Mouse (Mus musculus) forebrain, postnatal 0 days (tissue): ENCODE measurements around the gene Med17. TPM values are rescaled to one million over a fixed set of nuclear protein-coding genes. Genes with fewer than 3 reads are reported as not detected.
A peak's percentile ranks its signal among the peaks of the same experiment; 100 is the strongest.
"Not testable (repeated sequence)": the region's sequence is repeated elsewhere in the genome, so short reads cannot be mapped to it uniquely, and the experiment has no call there.

Experiments used
- ATAC-seq: fragments of 200-750 bp; cut with Nextera tagmentation; 2 replicates; pipeline ENCODE4 v1.8.0; 2017; ENCODE audit warnings: mild to moderate bottlenecking, moderate library complexity
- DNase-seq: peaks from one replicate; pipeline ENCODE4 v3.0.0-alpha.2; 2015
- H3K27ac ChIP-seq: fragments of 300-500 bp; sonication (generic); 2 replicates; pipeline ENCODE4 v1.5.1; 2014; ENCODE audit warnings: low read depth, mild to moderate bottlenecking, antibody characterized with exemption, low read length, moderate library complexity, mixed read lengths
- H3K27me3 ChIP-seq: fragments of 300-500 bp; sonication (generic); 2 replicates; pipeline ENCODE4 v1.6.1; 2014; ENCODE audit warnings: mild to moderate bottlenecking, low read length, mixed read lengths; ENCODE audit not compliant: insufficient read depth
- H3K36me3 ChIP-seq: fragments of 300-500 bp; sonication (generic); 2 replicates; pipeline ENCODE4 v1.6.1; 2014; ENCODE audit warnings: mild to moderate bottlenecking, moderate library complexity; ENCODE audit not compliant: insufficient read depth
- H3K4me1 ChIP-seq: fragments of 300-500 bp; sonication (generic); 2 replicates; pipeline ENCODE4 v1.6.1; 2014; ENCODE audit warnings: antibody characterized with exemption; ENCODE audit not compliant: insufficient read depth
- H3K4me2 ChIP-seq: fragments of 300-500 bp; sonication (generic); 2 replicates; pipeline ENCODE4 v1.6.1; 2014; ENCODE audit warnings: low read depth, mild to moderate bottlenecking, moderate library complexity
- H3K4me3 ChIP-seq: fragments of 300-500 bp; sonication (generic); 2 replicates; pipeline ENCODE4 v1.5.1; 2014; ENCODE audit warnings: low read depth, low read length, mixed read lengths
- H3K9ac ChIP-seq: fragments of 300-500 bp; sonication (generic); 2 replicates; pipeline ENCODE4 v1.6.1; 2014; ENCODE audit warnings: mild to moderate bottlenecking
- H3K9me3 ChIP-seq: fragments of 300-500 bp; sonication (generic); 2 replicates; pipeline ENCODE4 v1.6.1; 2016; ENCODE audit warnings: low read length
- CTCF ChIP-seq: sonication (generic); IDR thresholded peaks from 2 replicates; pipeline ENCODE4 v1.5.1; 2016; ENCODE audit warnings: antibody characterized with exemption, control low read depth, low read depth
- WGBS: fragments of 180-500 bp; shearing (Covaris S2); extraction: QIAGEN DNeasy Blood & Tissue Kit; methylation state at CpG from one replicate; pipeline ENCODE4 v1.1.7; 2014; 5-methylcytosine and 5-hydroxymethylcytosine counted together
- polyA plus RNA-seq: library from polyadenylated mRNA; unstranded; fragments of >200 nt; fragmentation: Nextera tagmentation; extraction: Ambion mirVana; gene quantifications from 2 replicates; pipeline ENCODE4 v1.2.1, GENCODE M21; 2015
- total RNA-seq: library from RNA; depleted of rRNA; stranded (reverse); fragments of >200 nt; gene quantifications from 2 replicates; pipeline ENCODE4 v1.2.3, GENCODE M21; 2014; rRNA removed

Gene Med17
- 30.7 and 30.9 TPM in 2 replicates for total RNA-seq
- 17.9 and 23.3 TPM in 2 replicates for polyA plus RNA-seq

- 3% methylated on average over 57 of the region's 57 CpGs for WGBS
- DNase-seq (peak; percentile 97), ATAC-seq (peak; percentile 99)
- H3K9ac ChIP-seq: peak within 1 kb of the TSS; percentile 96
- H3K4me3 ChIP-seq: peak within 1 kb of the TSS; percentile 84
- no peaks in the 10 kb centered on the region for H3K27me3 ChIP-seq
- H3K9me3 ChIP-seq: no peaks in the 10 kb centered on the region
- peaks cover 19% of the 10 kb centered on the region for H3K36me3 ChIP-seq
- H3K4me1 ChIP-seq: peaks cover 11% of the 10 kb centered on the region
- TF ChIP-seq CTCF: peak; percentile 18
- peak within 1 kb of the TSS; percentile 91 for H3K27ac ChIP-seq
- H3K4me2 ChIP-seq: peak within 1 kb of the TSS; percentile 60
Measured at GRCm38 (mm10) chr9:15279649-15280490, at the start of gene Med17. Gene Med17, minus strand, starts transcription at chr9:15279931.

- Histone ChIP-seq H3K4me2 (no peak overlapping the region), H3K36me3 (peaks cover 60% of the 10 kb centered on the region), H3K4me1 (no peaks in the 10 kb centered on the region), H3K27ac (no peak overlapping the region), H3K9ac (no peak overlapping the region), H3K4me3 (no peak overlapping the region), H3K9me3 (no peaks in the 10 kb centered on the region), H3K27me3 (no peaks in the 10 kb centered on the region)
- ATAC-seq (no peak), DNase-seq (no peak)
- TF ChIP-seq CTCF: no peak
- 81% methylated on average over 2 of the region's 2 CpGs for WGBS
Measured at GRCm38 (mm10) chr9:15318170-15318742, 38.5 kb upstream of the Med17 start.

GRCm38 (mm10) chr9:15317223-15318169, 37.8 kb upstream of the Med17 start:
- no peak overlapping the region for H3K4me3 ChIP-seq
- H3K36me3 ChIP-seq: peaks cover 57% of the 10 kb centered on the region
- H3K27me3 ChIP-seq: no peaks in the 10 kb centered on the region
- H3K27ac ChIP-seq: no peak overlapping the region
- no peak for DNase-seq
- no peak for TF ChIP-seq CTCF
- no peaks in the 10 kb centered on the region for H3K4me1 ChIP-seq
- 65% methylated on average over 5 of the region's 5 CpGs for WGBS
- no peak overlapping the region for H3K9ac ChIP-seq
- no peak overlapping the region for H3K4me2 ChIP-seq
- ATAC-seq: no peak
- H3K9me3 ChIP-seq: no peaks in the 10 kb centered on the region

- not testable (repeated sequence) for H3K27me3 ChIP-seq, ATAC-seq, H3K9ac ChIP-seq, DNase-seq, H3K9me3 ChIP-seq, H3K27ac ChIP-seq, H3K4me1 ChIP-seq, H3K4me3 ChIP-seq, H3K4me2 ChIP-seq
- WGBS: 88% methylated on average over 1 of the region's 2 CpGs
- peaks cover 55% of the 10 kb centered on the region for H3K36me3 ChIP-seq
Measured at GRCm38 (mm10) chr9:15316296-15316695, 36.6 kb upstream of the Med17 start.

- DNase-seq: no peak
- Histone ChIP-seq H3K4me1 (no peaks in the 10 kb centered on the region), H3K4me3 (no peak overlapping the region), H3K4me2 (no peak overlapping the region), H3K27ac (no peak overlapping the region), H3K9me3 (no peaks in the 10 kb centered on the region), H3K27me3 (no peaks in the 10 kb centered on the region), H3K36me3 (peaks cover 67% of the 10 kb centered on the region), H3K9ac (no peak overlapping the region)
- WGBS: 98% methylated on average over 1 of the region's 1 CpGs
- ATAC-seq: no peak
- no peak for TF ChIP-seq CTCF
Measured at GRCm38 (mm10) chr9:15314619-15315018, 34.9 kb upstream of the Med17 start.

GRCm38 (mm10) chr9:15313633-15314032, 33.9 kb upstream of the Med17 start:
- no peaks in the 10 kb centered on the region for H3K27me3 ChIP-seq
- H3K4me1 ChIP-seq: 0 out of 2 replicates have a peak, but pooled peaks cover 4% of the 10 kb centered on the region
- WGBS: 92% methylated on average over 5 of the region's 5 CpGs
- no peak overlapping the region for H3K4me2 ChIP-seq
- no peak for TF ChIP-seq CTCF
- no peaks in the 10 kb centered on the region for H3K9me3 ChIP-seq
- ATAC-seq (no peak), DNase-seq (no peak)
- H3K9ac ChIP-seq: no peak overlapping the region
- H3K4me3 ChIP-seq: no peak overlapping the region
- peaks cover 75% of the 10 kb centered on the region for H3K36me3 ChIP-seq
- no peak overlapping the region for H3K27ac ChIP-seq
